Mouse (Mus musculus) lung, adult 2 months (tissue): Measurements from ENCODE around the gene Stom.

ENCODE experiments used
- CTCF ChIP-seq: fragments of 200-500 bp; IDR thresholded peaks from 2 replicates; pipeline ENCODE4 v1.5.1; 2011; ENCODE audit warnings: mild to moderate bottlenecking, low read length, control low read depth; ENCODE audit not compliant: insufficient read depth
- POLR2A ChIP-seq: fragments of 200-500 bp; IDR thresholded peaks from 2 replicates; pipeline ENCODE4 v1.6.1; 2011; ENCODE audit warnings: low read depth, mild to moderate bottlenecking, control low read depth, low read length, borderline replicate concordance; ENCODE audit errors: extremely low read depth

- TF ChIP-seq POLR2A (no peak), CTCF (no peak)
Observed at GRCm38 (mm10) chr2:35327583-35327982, 9.2 kb downstream of the Stom start.
